ENCODE assay signal across 8 mouse cellular contexts in the genomic region with DNA sequence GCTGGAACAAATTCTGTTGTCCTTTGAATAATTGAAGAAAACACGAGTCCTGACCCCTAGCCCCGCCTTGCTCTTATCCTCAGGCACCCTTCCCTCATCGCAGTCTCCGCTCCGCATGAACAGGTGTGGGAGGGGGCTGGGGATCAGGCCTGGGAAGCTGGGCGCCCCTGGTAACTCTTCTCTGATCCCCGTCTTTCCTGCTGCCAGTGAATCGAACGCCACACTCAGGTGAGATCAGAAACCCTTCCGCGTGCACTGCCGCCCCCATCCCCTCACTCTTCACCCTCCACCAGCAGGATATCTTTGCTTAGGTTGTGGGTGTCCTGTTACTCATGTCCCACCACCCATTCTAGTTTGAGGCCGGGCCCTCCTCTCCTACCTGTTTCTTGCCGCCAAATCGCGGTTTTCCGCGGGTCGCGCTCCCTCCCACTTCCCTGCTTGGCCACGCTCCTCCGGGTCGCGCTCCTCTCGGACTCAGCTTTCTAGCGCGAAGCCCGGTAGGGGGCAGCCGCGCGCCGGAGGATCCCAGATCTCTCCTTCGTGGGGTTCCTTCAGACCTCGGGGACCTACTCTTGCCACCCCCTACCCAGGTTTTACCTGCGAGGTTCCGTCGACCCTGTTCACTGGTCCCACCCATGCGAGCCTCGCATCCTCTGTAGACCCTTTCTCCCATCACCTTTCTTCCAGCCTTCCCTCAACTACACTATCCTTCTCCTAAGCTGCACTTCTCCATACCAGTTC. TPM values are rescaled to one million over a fixed set of nuclear protein-coding genes. Genes with fewer than 3 reads are reported as not detected.
A peak's percentile ranks its signal among the peaks of the same experiment; 100 is the strongest.
DNase-seq lines count a peak whose midpoint lies in the region; ATAC-seq lines count a peak whose summit lies in the region.

No protein-coding gene starts in this region.

- H3K9ac ChIP-seq in intestine, embryonic 16.5 days (ENCODE audit: low read depth, low read length): peak overlapping the region; percentile 76

- H3K9me3 ChIP-seq in intestine, embryonic 16.5 days (ENCODE audit: control insufficient read depth, low read length): no peaks in the 10 kb centered on the region

- H3K4me2 ChIP-seq in intestine, embryonic 16.5 days (ENCODE audit: low read depth, low read length): peak overlapping the region; percentile 90

- H3K4me3 ChIP-seq in intestine, embryonic 16.5 days (ENCODE audit: low read length): peak overlapping the region; percentile 61

- intact Hi-C loops in left cerebral cortex, postnatal 4 days (cut with DNase I): loop anchor here (5.0 kb wide), 1 partner anchor 102 kb away; no protein-coding TSS in a partner anchor

- no peaks in the 10 kb centered on the region for H3K27me3 ChIP-seq in intestine, embryonic 16.5 days (replicated peaks; ENCODE audit: control insufficient read depth, insufficient read depth, low read length)

- 5% methylated on average over 39 of the region's 39 CpGs for WGBS in intestine, embryonic 16.5 days

- H3K27ac ChIP-seq in intestine, embryonic 16.5 days (ENCODE audit: low read length): no peak overlapping the region; the same call in 1 of the 2 replicates

- DNase-seq in adrenal gland, postnatal 14 days: peak; percentile 79
- peak; percentile 52 for DNase-seq in embryo, embryonic 11.5 days (ENCODE audit: low read depth, low spot score)
- DNase-seq in left cerebral cortex, postnatal 4 days: peak; percentile 80
- DNase-seq in mesoderm, embryonic 11.5 days (ENCODE audit: low read depth, low spot score): peak; percentile 74
- peak; percentile 73 to 78 for DNase-seq in right cerebral cortex, postnatal 36 days (ENCODE audit: low spot score in 2 of 2)

- peaks cover 24% of the 10 kb centered on the region for H3K4me1 ChIP-seq in intestine, embryonic 16.5 days (ENCODE audit: control insufficient read depth, insufficient read depth, low read length)

- ATAC-seq in granulocyte monocyte progenitor cell, adult 5-6 weeks (replicated peaks; ENCODE audit: poor library complexity, severe bottlenecking): peak; percentile 18
- ATAC-seq in intestine, embryonic 16.5 days: peak; percentile 19; the same call in 1 of the 2 replicates
- no peak for ATAC-seq in erythroid progenitor cell, adult 5-6 weeks (replicated peaks; ENCODE audit: low FRiP score, poor library complexity, severe bottlenecking)

- H3K36me3 ChIP-seq in intestine, embryonic 16.5 days (ENCODE audit: control insufficient read depth, insufficient read depth, low read length): no peaks in the 10 kb centered on the region

RNA-seq across cellular contexts. Expression of gene Gabbr1, which starts 4.0 kb away (rescaled TPM):
- total RNA-seq in adrenal gland, postnatal 14 days (2021): 24.2 and 32.7 TPM in 2 replicates
- total RNA-seq in granulocyte monocyte progenitor cell, adult 5-6 weeks (2014; fragmentation: Nextera tagmentation): 1.3 and 2.0 TPM in 2 replicates
- total RNA-seq in granulocyte monocyte progenitor cell, adult 5-6 weeks (2017): 0.57 and 1.7 TPM in 2 replicates
- polyA plus RNA-seq in intestine, embryonic 16.5 days (2015; fragmentation: Nextera tagmentation; extraction: Ambion mirVana): 5.4 and 6.2 TPM in 2 replicates
- 100 to 1,000 TPM; 430 to 482 TPM for total RNA-seq in left cerebral cortex, postnatal 4 days (2021)
- 3.8 and 11.5 TPM in 2 replicates for total RNA-seq in erythroid progenitor cell, adult 5-6 weeks (2015; ENCODE audit: low replicate concordance)
- 0.51 and 1.5 TPM in 2 replicates for total RNA-seq in erythroid progenitor cell, adult 5-6 weeks (2017; ENCODE audit: low replicate concordance)

RNA-seq across cellular contexts. Expression of gene Mog, which starts 26.5 kb away (rescaled TPM):
- total RNA-seq in adrenal gland, postnatal 14 days (2021): not detected in 2 replicates
- not detected in 2 replicates for total RNA-seq in granulocyte monocyte progenitor cell, adult 5-6 weeks (2014; fragmentation: Nextera tagmentation)
- total RNA-seq in granulocyte monocyte progenitor cell, adult 5-6 weeks (2017): not detected in 2 replicates
- not detected in 2 replicates for polyA plus RNA-seq in intestine, embryonic 16.5 days (2015; fragmentation: Nextera tagmentation; extraction: Ambion mirVana)
- total RNA-seq in left cerebral cortex, postnatal 4 days (2021): under 1 TPM in 1 of 2 experiments, not detected in 1; 0.20 TPM
- total RNA-seq in erythroid progenitor cell, adult 5-6 weeks (2015; ENCODE audit: low replicate concordance): not detected in 2 replicates
- total RNA-seq in erythroid progenitor cell, adult 5-6 weeks (2017; ENCODE audit: low replicate concordance): not detected in 2 replicates

RNA-seq across cellular contexts. Expression of gene Olfr90, which starts 38.6 kb away (rescaled TPM):
- total RNA-seq in adrenal gland, postnatal 14 days (2021): not detected in 2 replicates
- total RNA-seq in granulocyte monocyte progenitor cell, adult 5-6 weeks (2014; fragmentation: Nextera tagmentation): not detected in 2 replicates
- total RNA-seq in granulocyte monocyte progenitor cell, adult 5-6 weeks (2017): not detected in 2 replicates
- not detected in 2 replicates for polyA plus RNA-seq in intestine, embryonic 16.5 days (2015; fragmentation: Nextera tagmentation; extraction: Ambion mirVana)
- total RNA-seq in left cerebral cortex, postnatal 4 days (2021): not detected
- not detected in 2 replicates for total RNA-seq in erythroid progenitor cell, adult 5-6 weeks (2015; ENCODE audit: low replicate concordance)
- total RNA-seq in erythroid progenitor cell, adult 5-6 weeks (2017; ENCODE audit: low replicate concordance): not detected in 2 replicates

RNA-seq across cellular contexts. Expression of gene Olfr91, which starts 48.3 kb away (rescaled TPM):
- not detected in 2 replicates for total RNA-seq in adrenal gland, postnatal 14 days (2021)
- not detected in 2 replicates for total RNA-seq in granulocyte monocyte progenitor cell, adult 5-6 weeks (2014; fragmentation: Nextera tagmentation)
- not detected in 2 replicates for total RNA-seq in granulocyte monocyte progenitor cell, adult 5-6 weeks (2017)
- not detected in 2 replicates for polyA plus RNA-seq in intestine, embryonic 16.5 days (2015; fragmentation: Nextera tagmentation; extraction: Ambion mirVana)
- not detected for total RNA-seq in left cerebral cortex, postnatal 4 days (2021)
- total RNA-seq in erythroid progenitor cell, adult 5-6 weeks (2015; ENCODE audit: low replicate concordance): not detected in 2 replicates
- not detected in 2 replicates for total RNA-seq in erythroid progenitor cell, adult 5-6 weeks (2017; ENCODE audit: low replicate concordance)

RNA-seq across cellular contexts. Expression of gene Zfp57, which starts 48.8 kb away (rescaled TPM):
- 4.1 and 4.5 TPM in 2 replicates for total RNA-seq in adrenal gland, postnatal 14 days (2021)
- 1.2 TPM in 1 of 2 replicates, not detected in the other for total RNA-seq in granulocyte monocyte progenitor cell, adult 5-6 weeks (2014; fragmentation: Nextera tagmentation)
- total RNA-seq in granulocyte monocyte progenitor cell, adult 5-6 weeks (2017): 0.57 TPM in 1 of 2 replicates, not detected in the other
- 41.3 and 43.2 TPM in 2 replicates for polyA plus RNA-seq in intestine, embryonic 16.5 days (2015; fragmentation: Nextera tagmentation; extraction: Ambion mirVana)
- 100 to 1,000 TPM; 218 to 227 TPM for total RNA-seq in left cerebral cortex, postnatal 4 days (2021)
- not detected in 2 replicates for total RNA-seq in erythroid progenitor cell, adult 5-6 weeks (2015; ENCODE audit: low replicate concordance)
- not detected in 2 replicates for total RNA-seq in erythroid progenitor cell, adult 5-6 weeks (2017; ENCODE audit: low replicate concordance)

Comparison
In these comparisons a context has a peak if more than half of its experiments do, and no peak if none do; other contexts are left out.
1. RNA of gene Gabbr1, which starts 4.0 kb away (total RNA-seq): 430 to 482 TPM in left cerebral cortex, postnatal 4 days; 24.2 to 32.7 TPM in adrenal gland, postnatal 14 days, 0.51 to 11.5 TPM in erythroid progenitor cell, adult 5-6 weeks and 0.57 to 2.0 TPM in granulocyte monocyte progenitor cell, adult 5-6 weeks; every median in the first group is over 10 times any median in the second.
2. Peak in every context shown above with its lines, with median percentiles within 50 percentile points of each other: DNase-seq.